Mouse (Mus musculus): ENCODE results near the gene Dnajc13. TPM values are rescaled to one million over a fixed set of nuclear protein-coding genes. Genes with fewer than 3 reads are reported as not detected.

Dnajc13 gene
- total and polyA plus RNA-seq, 3 experiments, result 24.1 to 59.0 (median 31.1) TPM

- TF ChIP-seq USF2 (IDR thresholded peaks at IDR 0.05; ENCODE audit: borderline replicate concordance in 1 of 2, insufficient read depth in 1 of 2, low read depth in 1 of 2, low read length in 2 of 2) (no peak), BHLHE40 (IDR thresholded peaks at IDR 0.05; ENCODE audit: borderline replicate concordance, low read depth, low read length) (no peak), TBP (IDR thresholded peaks at IDR 0.05; ENCODE audit: low read depth, low read length) (no peak)
Observed at GRCm38 (mm10) chr9:104180046-104180445, 82.7 kb downstream of the Dnajc13 start (continued).

GRCm38 (mm10) chr9:104172342-104172741 lies 90.4 kb downstream of the Dnajc13 start:
- Histone ChIP-seq H3K27ac (ENCODE audit: control insufficient read depth, low read depth, low read length) (no peak overlapping the region), H3K4me3 (ENCODE audit: control insufficient read depth in 1 of 2, insufficient read depth in 1 of 2, low read depth in 2 of 2, low read length in 2 of 2) (no peak overlapping the region), H3K4me1 (ENCODE audit: control insufficient read depth in 1 of 2, insufficient read depth in 2 of 2, low read length in 2 of 2) (no peaks in the 10 kb centered on the region), H3K79me2 (ENCODE audit: control insufficient read depth, insufficient read depth, low read length, poor library complexity) (no peaks in the 10 kb centered on the region), H3K9ac (ENCODE audit: control insufficient read depth, low read depth, low read length, poor library complexity, severe bottlenecking) (no peak overlapping the region), H3K27me3 (ENCODE audit: control insufficient read depth in 1 of 2, insufficient read depth in 2 of 2, low read length in 2 of 2) (no peaks in the 10 kb centered on the region), H3K9me3 (replicated peaks; ENCODE audit: insufficient read depth, low read length) (no peaks in the 10 kb centered on the region), H3K36me3 (ENCODE audit: control insufficient read depth in 1 of 2, insufficient read depth in 2 of 2, low read length in 2 of 2) (peaks cover 0 to 11% of the 10 kb centered on the region in 2 experiments; a peak in 2 of 4 replicates)
- TF ChIP-seq GATA1 (IDR thresholded peaks at IDR 0.05; ENCODE audit: low read depth, low read length) (no peak), MAFK (IDR thresholded peaks at IDR 0.05; ENCODE audit: borderline replicate concordance, low read depth, low read length) (no peak), UBTF (IDR thresholded peaks at IDR 0.05; ENCODE audit: borderline replicate concordance, insufficient read depth, low read depth, low read length) (no peak), ZNF384 (IDR thresholded peaks at IDR 0.05; ENCODE audit: low read depth, low read length) (no peak), POLR2AphosphoS2 (IDR thresholded peaks at IDR 0.05; ENCODE audit: low read length) (no peak), TAL1 (IDR thresholded peaks at IDR 0.05; ENCODE audit: low read length) (no peak), CHD1 (IDR thresholded peaks at IDR 0.05; ENCODE audit: low read depth, low read length) (no peak), ETS1 (IDR thresholded peaks at IDR 0.05; ENCODE audit: low read depth, low read length) (no peak), ELF1 (IDR thresholded peaks at IDR 0.05; ENCODE audit: low read depth, low read length) (no peak), GABPA (IDR thresholded peaks at IDR 0.05; ENCODE audit: low read depth, low read length) (no peak), EP300 (IDR thresholded peaks at IDR 0.05; ENCODE audit: low read depth in 1 of 2, low read length in 2 of 2) (no peak), RAD21 (IDR thresholded peaks at IDR 0.05; ENCODE audit: low read depth, low read length) (no peak), SMC3 (IDR thresholded peaks at IDR 0.05; ENCODE audit: low read depth, low read length) (no peak), TCF12 (IDR thresholded peaks at IDR 0.05; ENCODE audit: low read depth, low read length) (no peak)
- DNase-seq (ENCODE audit: low read depth, low spot score), result no peak

GRCm38 (mm10) chr9:104171651-104172050 lies 91.1 kb downstream of the Dnajc13 start:
- Histone ChIP-seq H3K4me1 (ENCODE audit: control insufficient read depth in 1 of 2, insufficient read depth in 2 of 2, low read length in 2 of 2) (no peaks in the 10 kb centered on the region), H3K79me2 (ENCODE audit: control insufficient read depth, insufficient read depth, low read length, poor library complexity) (no peaks in the 10 kb centered on the region), H3K9me3 (replicated peaks; ENCODE audit: insufficient read depth, low read length) (no peaks in the 10 kb centered on the region), H3K27ac (ENCODE audit: control insufficient read depth, low read depth, low read length) (no peak overlapping the region), H3K36me3 (ENCODE audit: control insufficient read depth in 1 of 2, insufficient read depth in 2 of 2, low read length in 2 of 2) (peaks cover 0 to 10% of the 10 kb centered on the region in 2 experiments; a peak in 2 of 4 replicates), H3K27me3 (ENCODE audit: control insufficient read depth in 1 of 2, insufficient read depth in 2 of 2, low read length in 2 of 2) (no peaks in the 10 kb centered on the region), H3K9ac (ENCODE audit: control insufficient read depth, low read depth, low read length, poor library complexity, severe bottlenecking) (no peak overlapping the region), H3K4me3 (ENCODE audit: control insufficient read depth in 1 of 2, insufficient read depth in 1 of 2, low read depth in 2 of 2, low read length in 2 of 2) (no peak overlapping the region)
- TF ChIP-seq ZKSCAN1 (IDR thresholded peaks at IDR 0.05; ENCODE audit: low read depth, low read length) (no peak), SMC3 (IDR thresholded peaks at IDR 0.05; ENCODE audit: low read depth, low read length) (no peak)
- no peak for DNase-seq (ENCODE audit: low read depth, low spot score)
